Mouse (Mus musculus) urinary bladder, adult 18-20 months (tissue): ENCODE measurements around the gene Rnaseh2a.
A peak's percentile ranks its signal among the peaks of the same experiment; 100 is the strongest.

ENCODE experiments used
- DNase-seq, 2 experiments: peaks; one replicate each; pipeline ENCODE4 v3.0.0; 2022; ENCODE audit warnings: low spot score in 2 of 2, mixed read lengths in 2 of 2

The Rnaseh2a gene

DNA sequence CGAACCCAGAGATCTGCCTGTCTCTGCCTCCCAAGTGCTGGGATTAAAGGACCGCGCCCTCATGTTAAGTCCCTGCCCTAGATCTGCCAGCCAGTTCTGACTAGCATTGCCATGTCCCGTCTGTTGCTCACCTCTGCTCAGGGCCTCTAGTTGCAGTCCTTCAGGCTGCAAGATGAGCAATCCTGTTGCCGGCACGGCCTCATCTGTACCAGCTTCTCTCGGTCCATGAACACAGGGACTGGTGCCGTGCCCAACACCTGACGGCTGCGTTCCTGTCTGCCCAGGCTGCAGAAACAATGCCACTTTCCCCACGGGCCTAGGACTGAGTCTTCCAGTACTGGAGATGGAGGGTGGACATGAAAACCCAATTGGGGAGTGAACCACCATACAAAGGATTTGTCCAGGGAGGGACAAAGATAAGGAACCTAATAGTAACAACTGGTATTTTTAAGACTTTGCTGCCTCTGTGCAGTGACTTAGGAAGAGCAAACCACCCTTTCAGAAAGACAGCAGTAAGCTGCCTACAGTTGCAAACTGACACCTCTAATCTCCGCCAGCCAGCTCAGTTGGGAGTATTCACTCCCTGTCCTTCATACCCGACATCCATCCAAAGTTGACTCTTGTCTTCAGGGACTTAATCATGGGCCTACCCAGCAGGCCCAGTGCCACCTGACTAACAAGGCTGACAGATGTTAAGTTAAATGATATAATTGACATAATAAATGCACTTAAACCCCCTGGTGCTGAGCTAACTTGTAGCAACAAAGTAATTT is 1.8 kb downstream of the Rnaseh2a start:
- no peak for DNase-seq

DNA sequence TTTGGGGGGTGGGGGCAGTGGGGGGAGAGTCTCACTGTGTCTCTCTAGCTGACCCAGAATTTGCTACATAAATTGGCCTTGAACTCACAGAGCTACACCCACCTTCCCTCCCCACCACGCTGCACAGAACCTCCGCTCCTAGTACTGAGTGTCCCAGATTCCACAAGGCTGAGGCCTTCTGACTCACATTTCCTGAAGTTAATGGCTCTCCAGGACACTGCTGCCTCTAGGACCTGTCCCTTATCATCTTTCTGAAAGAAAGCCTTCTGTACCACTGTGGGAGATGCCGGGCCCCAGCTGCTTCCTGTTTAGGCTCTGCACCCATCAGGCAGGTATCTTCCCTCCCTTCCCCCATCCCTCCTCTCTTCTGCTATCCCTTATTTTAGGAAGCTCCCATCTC is 3.0 kb downstream of the Rnaseh2a start:
- no peak for DNase-seq

DNA sequence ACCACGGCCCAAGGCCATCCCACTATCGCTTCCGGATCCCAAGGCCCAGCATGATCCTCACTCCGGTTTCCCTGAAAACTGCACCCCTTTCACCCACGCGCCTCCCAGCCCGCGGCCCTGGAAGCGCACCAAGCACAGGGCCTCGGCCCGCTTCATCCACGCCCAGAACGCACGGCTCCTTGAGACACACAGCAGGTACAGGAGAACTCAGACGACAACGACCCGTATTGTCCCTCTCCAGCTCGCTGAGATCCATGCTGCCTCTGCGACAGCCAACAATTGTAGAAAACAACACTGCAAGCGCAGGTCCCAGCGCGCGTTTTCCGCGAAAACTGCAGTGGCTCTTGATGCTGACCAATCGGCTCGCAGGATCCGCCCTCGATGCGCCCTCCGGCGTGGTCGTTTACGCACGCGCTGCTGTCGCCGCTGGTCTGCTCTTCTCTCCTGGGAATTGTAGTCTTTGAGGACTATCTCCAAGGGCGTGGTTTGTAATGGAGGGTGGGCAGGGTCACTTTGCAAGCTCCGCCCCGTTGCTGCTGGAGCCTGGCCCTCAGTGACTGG is 3.8 kb downstream of the Rnaseh2a start:
- DNase-seq: peak; percentile 85 to 94

DNA sequence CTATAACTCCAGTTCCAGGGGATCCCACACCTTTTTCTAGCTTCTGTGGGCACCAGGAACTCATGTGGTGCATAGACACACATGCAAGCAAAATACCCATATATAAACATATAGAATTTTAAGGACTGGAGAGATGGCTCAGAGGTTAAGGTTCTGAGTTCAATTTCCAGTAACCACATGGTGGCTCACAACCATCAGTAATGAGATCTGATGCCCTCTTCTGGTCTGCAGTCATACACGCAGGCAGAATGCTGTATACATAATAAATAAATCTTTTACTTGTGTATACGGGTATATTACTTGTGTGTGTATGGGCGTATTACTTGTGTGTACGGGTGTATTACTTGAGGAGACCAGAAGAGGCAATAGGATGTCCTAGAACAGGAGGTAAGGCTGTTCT is 5.6 kb downstream of the Rnaseh2a start:
- DNase-seq: no peak

DNA sequence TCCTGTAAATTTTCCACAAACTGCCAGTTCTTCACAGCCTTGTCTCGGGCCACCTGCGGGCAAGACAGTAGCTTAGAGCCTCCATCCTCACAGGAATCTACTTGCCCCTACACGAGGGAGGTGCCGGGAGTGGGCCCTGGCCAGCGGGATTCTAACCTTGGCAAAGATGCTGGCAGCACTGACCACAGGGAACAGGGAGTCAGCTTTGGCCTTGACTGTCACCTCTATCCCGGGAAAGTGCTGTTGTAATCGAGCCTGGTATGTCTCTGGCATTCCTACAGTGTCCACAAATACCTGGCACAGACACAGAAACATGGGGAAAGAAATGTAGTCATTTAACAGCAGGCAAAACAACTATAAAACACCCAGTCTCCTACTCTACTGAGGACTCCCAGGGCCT is 9.8 kb downstream of the Rnaseh2a start:
- DNase-seq: no peak

DNA sequence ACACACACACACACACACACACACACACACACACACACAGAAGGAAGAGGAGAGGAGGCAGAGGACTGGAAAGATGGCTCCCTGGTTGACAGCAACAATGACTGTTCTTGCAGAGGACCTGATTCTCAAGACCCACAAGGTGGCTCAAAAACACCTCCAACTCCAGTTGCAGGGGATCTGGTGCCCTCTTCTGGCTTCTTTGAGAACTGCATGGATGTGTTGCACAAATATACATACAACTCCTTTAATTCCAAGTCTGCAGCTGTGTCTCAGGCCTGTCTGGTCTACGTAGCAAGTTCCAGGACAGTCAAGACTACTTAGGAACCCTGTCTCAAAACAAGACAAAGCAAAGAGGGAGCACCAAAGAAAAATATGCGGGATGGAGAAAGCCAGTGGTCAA is 12.8 kb downstream of the Rnaseh2a start:
- peak; percentile 48 to 57 for DNase-seq

DNA sequence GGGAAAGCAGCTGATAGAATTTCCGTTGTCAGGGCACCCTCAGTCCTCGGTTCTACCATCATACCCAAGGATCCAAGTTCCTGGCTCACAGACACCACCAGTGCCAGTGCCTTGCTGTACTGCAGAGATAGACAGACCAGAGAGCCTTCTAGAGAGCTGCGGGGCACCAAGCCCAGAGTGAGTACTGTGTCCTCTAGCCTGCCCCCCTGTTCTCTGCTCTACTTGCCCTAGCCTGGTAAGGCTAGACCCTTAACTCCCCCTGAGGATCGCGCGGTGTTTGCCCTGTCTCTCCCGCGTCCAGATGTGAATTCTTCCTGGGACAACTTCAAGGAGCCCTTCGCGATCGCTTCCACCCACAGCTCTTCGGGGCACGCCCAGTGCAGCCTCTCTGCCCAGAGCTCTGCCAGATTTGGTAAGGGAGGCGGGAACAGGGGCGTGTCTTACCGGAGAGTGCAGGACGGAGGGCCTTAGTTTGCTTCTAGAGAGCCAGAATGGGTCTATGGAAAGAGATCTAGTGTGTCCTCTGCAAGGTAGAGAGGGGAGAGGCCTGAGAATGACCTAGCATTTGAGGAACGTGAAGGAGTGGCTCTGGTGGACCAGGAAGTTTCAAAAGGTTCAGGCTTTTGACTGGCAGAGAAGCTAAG is 16.8 kb downstream of the Rnaseh2a start:
- peak in 1 of 2 experiments; percentile 54 for DNase-seq

DNA sequence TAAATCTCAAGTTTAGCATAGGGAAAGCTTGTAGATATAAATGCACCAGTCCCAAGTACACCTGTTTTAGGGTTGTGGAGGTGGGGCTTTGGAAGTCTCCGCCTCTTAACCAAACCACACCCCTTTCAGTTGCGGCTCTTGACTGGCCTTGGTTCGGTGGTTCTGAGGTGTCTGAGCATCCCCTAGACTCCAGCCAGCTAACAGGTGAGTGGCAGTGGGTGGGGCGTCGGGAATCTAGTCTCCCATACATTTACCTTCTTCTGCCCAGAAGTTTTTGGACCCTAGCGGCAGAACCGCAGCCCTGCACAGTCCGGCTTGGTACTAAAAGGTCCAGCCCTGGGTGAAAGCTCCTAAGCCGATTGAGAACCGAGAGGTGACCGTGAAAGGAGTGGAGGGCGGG is 19.8 kb downstream of the Rnaseh2a start:
- no peak for DNase-seq

DNA sequence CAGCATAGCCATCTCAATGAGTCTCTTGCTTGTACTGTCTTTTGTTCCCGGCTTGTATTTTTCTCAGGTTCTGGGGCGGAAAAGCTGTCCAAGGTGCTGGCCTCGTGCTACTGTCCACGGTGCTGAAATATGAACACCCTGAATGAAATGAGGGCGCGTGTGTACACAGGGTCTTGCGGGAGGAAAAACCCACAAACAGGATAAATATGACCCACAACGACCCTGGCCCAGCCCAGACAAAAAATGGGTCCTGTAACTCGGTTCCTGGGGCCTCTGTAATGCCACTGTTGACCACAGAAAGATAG is 22.4 kb downstream of the Rnaseh2a start:
- no peak for DNase-seq

DNA sequence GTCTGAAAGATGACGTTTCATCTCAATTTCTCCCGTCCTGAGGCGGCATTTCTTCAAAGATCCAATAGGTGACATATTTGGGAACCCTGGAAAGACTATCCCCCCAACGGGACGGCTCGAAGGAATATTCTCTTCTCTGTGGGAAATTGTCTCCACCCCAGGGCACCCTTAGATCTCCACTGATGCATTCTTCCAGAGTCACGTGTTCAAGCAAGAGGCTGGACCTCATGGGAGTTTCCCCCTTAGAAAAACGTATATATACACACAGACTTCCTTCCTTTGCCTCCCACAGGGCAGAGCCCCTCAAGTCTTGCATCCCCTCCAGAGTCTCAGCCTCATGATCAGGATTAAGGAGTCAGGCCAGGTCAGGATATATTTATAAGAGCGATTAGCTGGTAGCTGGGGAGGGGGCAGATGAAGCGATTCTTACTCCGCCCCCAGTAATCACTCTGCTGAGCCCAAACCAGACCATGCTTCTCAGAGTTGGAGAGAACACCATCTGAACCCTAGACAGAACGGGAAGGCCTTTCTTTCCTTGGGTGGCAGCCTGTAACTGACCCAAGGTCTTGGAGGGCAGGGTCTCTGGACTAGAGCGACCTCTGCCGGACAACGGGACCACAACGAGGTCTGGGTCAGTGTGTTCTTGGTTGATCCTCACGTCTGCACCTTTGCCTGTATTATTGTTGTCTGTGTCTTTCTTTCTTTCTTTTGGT is 22.9 kb downstream of the Rnaseh2a start, which contains the start of gene Rtbdn:
Rtbdn (plus strand) TSS at position 464 of the 713 bp plus-strand sequence.
- no peak for DNase-seq

DNA sequence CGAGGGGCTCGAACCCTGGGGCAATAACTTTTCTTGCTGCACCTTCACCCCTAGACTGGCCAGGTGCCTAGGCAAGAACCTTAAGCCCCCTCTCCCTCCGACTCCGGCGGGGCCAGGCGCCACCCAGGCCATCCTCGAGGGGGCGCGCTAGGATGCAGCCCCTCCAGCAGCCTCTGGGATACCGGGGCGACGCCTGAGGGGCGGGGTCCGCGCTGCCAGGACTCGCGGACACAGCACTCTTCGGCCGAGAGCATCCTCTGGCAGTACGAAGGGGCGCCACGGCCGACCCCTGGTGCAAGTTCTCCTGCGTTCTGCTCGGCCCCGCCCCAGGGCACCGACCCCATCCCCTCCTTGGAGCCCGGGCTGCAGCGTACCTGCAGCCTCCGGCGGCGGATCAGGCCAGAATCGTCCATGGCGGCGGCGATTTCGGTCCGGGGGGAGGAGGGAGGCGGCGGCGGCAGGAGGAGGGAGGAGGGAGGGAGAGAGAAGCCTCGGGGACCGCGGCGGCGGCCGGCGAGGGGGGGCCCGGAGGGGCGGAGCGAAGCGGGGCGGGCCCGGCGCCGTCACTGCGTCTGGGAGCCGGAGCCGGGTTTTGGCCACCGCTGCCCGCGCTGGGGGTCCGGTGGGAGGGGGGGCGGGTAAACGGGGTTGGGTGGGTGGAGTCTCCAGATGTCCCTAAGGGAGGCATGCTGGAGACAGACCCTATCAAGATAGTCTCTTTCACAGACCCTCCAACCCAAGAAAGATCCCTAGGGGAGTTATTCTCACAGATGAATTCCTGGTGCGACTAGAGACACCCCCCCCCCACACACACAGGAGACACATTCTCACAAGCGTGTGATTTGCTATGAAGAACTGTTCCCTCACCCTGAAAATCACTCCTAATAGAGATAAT is 23.7 kb downstream of the Rnaseh2a start:
- DNase-seq: no peak

DNA sequence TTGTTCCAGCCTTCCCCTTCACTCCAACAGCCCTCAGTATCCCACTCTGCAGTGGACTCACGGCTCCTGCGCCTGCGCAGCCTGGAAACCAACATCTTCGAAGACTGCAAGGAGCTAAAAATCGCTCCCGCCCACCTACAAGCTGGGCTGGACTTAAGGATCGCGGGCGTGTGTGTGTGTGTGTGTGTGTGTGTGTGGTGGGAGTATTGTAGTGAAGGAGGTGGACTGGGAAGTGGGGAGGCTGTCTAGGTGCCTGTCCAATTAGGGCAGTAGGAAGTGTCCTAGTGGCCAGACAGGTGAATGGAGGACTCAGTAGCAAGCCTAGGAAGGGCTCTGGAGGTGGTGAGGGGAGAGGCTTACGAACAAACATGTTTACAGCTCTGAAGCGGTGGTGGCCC is 24.3 kb downstream of the Rnaseh2a start:
- no peak for DNase-seq

DNA sequence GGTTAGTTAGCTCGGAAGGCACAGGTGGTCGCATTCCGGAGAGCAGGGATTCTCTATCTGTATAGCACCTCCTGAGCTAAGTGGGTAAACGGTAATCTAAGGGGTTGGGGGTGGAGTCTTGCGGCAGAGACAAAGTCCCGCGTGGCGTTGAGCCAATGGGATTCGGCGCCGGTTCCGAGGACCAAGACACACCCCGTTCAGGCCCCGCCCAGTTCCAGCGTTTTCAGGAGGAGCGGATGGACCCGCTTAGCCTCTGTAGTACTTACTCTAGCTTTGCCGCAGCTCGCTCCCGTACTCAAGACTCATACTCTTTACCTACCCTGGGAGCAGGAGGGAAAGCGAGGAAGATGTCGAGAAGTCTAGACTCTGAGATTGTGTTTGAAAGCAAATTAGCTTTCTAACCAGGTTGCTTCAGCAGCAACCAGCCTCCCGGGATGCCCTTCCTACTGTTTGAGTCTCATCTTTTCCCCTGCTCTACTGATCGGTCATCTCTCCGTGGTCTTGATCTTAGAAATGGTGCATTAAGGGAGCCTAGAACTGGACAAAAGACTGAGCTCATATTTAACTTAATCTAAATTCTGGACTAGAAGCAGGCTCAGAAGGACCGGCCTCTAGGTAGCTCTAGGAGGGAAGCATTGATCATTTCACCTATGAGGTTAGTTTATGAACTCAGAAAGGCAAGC is 24.9 kb downstream of the Rnaseh2a start:
- DNase-seq: no peak

DNA sequence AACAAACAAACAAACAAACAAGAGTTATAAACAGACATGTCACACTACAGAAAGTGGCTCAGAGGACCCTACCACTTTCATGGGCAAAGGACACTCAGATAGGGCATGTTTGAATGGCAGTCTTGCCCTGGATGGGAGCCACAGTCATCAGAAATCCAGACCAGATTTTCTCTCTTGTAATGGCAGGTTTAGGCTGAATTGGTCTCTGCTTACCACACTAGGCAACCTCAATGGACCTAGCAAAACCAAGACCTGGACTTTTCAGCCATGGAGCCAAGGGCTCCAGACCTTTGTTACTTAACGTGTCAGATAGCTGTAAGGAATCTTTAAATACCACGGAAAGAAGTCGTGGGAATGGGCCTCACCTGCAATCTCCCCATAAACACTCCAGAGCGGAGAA is 25.9 kb downstream of the Rnaseh2a start:
- DNase-seq: no peak

DNA sequence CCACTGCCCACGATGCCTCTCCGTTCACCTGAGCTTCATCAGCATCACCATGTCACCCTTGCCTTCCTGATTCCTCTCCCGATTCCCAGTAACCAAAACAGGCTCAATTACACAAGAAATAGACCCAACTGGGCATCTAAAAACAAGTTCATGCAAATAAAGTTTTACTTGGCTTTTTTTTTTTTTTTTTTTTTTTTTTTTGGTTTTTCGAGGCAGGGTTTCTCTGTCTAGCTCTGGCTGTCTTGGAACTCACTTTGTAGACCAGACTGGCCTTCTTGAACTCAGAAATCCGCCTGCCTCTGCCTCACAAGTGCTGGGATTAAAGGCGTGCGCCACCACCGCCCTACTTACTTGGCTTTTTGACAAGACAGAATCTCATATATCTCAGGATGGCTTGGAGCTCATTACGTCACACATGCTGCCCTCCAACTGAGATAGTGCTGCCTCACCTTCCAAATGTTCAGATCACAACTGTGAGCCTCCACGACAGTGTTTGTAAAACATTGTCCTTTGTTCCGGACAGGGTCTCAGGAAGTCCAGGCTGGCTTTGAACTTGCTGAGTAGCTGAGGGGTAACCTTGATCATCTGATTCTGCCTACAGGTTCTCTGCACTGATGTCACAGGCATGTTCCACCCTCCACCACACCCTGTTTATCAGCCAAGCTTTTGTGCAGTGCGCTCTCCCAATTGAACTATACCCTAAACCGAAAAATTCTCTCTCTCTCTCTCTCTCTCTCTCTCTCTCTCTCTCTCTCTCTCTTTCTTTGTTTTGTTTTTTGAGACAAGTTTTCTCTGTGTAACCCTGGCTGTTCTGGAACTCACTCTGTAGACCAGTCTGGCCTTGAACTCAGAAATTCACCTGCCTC is 31.7 kb downstream of the Rnaseh2a start:
- DNase-seq: no peak

DNA sequence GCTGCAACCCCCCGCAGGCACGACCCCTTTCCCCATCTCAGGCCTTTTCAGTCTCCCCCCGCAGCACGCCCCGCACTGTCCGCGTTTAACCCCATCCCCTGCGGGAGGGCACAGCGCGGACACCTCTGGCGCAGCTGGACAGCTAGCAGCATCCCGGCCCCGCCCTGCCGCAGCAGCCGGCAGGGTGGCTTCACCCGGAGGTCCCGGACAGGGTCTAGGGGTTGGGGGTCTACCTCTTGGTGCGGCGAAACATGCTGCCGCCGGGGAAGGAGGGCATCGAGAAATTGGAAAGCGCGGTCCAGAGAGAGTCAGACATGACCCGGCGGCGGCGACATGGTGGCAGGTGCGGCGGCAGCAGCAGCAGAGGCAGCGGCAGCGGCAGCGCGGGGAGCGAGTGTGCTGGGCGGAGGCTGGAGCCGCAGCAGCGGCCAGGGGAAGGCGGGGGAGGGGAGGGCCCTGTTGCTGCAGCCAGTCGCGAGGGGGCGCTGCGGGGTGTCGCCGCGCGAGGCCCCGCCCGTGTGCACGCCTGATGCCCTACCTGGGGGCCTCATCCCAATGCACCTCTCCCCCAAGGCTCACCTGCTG is 32.5 kb downstream of the Rnaseh2a start, which contains the start of gene Mast1:
Mast1 (minus strand) TSS at position 398 of the 585 bp plus-strand sequence.
- DNase-seq: no peak

DNA sequence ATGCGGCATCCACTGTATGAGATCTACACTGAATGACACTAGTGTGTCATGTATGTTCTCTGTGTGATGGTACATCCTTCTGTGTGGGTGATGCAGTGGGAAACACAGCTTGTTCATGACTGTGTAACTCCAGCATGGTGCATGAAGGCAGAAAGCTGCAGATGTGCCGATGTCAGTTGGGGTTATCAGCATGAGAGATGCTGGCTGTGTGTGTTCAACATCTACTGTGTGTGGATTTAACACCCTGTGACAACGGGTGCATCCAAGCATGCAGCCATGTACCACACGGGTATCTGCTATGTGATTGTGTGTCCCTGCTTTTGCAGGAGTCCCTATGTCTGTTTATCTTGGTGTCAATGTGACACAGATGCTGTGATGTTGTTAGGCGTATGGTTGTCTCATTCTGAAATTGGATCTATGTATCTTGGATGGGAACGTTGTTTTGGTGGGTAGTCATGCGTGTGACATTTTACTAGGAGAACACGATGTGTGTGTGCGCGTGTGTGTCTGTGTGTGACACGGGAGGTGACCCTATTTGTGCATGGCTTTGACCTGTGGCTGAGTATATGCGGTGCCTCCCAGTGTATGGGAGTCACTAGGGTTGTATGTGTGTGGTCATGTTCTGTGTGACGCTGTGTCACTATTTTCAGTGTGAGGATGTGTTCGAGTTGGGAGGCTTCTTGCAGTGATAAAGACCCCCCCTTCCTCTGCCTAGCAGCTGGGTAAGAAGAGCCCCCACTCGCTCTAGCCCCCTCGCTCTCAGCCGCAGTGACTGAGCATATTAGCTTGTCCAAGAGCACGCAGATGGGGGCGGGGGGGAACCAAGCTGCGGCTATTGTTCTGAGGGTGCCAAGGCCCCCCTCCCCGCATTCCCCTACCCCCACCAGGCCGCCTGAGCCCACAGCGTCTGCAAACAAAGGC is 33.3 kb downstream of the Rnaseh2a start:
- no peak for DNase-seq

DNA sequence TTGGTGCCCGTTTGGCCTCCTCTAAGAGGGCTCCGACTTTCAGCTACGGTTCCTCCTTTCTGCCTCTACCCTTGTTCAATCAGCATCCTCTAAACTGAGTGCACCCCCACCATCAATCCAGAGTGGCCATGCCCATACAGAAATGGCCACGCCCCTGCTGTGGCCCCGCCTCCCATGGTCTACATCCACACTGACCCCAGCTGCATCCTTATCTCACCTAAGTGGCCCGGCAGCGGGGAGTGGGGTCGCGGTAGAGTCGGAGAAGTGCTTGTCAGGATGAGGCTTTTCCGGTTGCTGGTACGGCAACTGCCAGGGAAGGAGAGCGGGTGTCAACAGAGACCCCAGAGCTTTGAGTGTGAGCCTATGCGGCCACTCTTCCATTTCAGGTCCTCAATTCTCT is 34.1 kb downstream of the Rnaseh2a start:
- no peak for DNase-seq
